Mouse (Mus musculus): ENCODE measurements around the gene Tle4. TPM values are rescaled to one million over a fixed set of nuclear protein-coding genes. Genes with fewer than 3 reads are reported as not detected.

The Tle4 gene
- total and polyA plus RNA-seq, 2 experiments from 2014 or later: 16.3 to 38.9 TPM

DNA sequence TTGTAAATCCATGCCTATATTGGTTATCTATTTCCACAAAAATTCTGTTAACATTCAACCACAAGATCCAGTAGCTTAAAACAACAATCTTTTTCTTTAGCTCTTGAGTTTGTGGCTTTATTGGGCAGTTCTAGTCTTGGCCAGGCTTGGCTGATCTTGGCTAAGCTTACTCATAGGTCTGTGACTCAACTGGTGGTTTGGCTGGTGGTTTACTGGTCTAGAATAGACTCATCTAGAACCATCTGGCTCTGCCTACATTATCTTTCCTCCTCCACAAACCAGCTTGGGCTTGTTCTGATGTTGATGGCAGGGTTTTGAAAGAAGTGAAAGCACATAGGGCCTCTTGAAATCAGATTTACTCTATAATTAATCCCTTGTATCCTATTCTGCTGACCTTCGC is 22.7 kb upstream of the Tle4 start:
- no peak overlapping the region for H3K27ac ChIP-seq
- TF ChIP-seq CTCF (IDR thresholded peaks at IDR 0.05; ENCODE audit: low read depth): no peak
- no peak for DNase-seq (ENCODE audit: low spot score)

DNA sequence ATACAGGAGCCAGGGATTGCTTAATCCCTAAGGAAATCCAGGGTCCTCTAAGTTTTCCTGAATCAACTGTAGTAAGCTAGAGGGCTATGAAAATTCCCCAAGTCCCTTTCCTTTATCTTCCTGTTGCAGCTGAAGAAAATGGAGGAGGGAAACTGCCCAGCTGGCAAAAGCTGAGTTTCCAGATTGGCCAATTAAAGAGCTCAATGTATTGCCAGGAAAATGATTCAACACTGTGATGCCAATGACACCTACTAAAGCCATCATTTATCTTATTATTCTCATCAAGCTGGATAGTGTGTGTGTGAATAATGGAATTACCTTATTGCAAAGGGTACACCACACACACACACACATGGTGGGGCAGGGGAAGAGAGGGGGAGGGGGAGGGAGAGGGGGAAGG is 22.0 kb upstream of the Tle4 start:
- Histone ChIP-seq H3K27me3 (ENCODE audit: insufficient read depth, low read length) (no peaks in the 10 kb centered on the region), H3K9ac (replicated peaks; ENCODE audit: low read length) (no peak overlapping the region), H3K4me2 (ENCODE audit: low read depth, low read length) (no peak overlapping the region), H3K27ac (no peak overlapping the region), H3K4me1 (ENCODE audit: insufficient read depth, low read length) (no peaks in the 10 kb centered on the region), H3K36me3 (ENCODE audit: insufficient read depth, low read length) (no peaks in the 10 kb centered on the region), H3K4me3 (ENCODE audit: low read length) (no peak overlapping the region), H3K9me3 (ENCODE audit: low read length) (no peaks in the 10 kb centered on the region)
- ATAC-seq: no peak
- no peak for DNase-seq (ENCODE audit: low spot score)
- TF ChIP-seq CTCF (IDR thresholded peaks at IDR 0.05; ENCODE audit: low read depth): no peak

More for the DNA sequence above, 22.7 kb upstream of the Tle4 start:
- no peak for ATAC-seq
- no peaks in the 10 kb centered on the region for H3K36me3 ChIP-seq (ENCODE audit: insufficient read depth, low read length)
- H3K9ac ChIP-seq (replicated peaks; ENCODE audit: low read length): no peak overlapping the region
- H3K4me3 ChIP-seq (ENCODE audit: low read length): no peak overlapping the region
- no peak overlapping the region for H3K4me2 ChIP-seq (ENCODE audit: low read depth, low read length)
- H3K27me3 ChIP-seq (ENCODE audit: insufficient read depth, low read length): no peaks in the 10 kb centered on the region
- WGBS: 97% methylated on average over 1 of the region's 1 CpGs
- H3K4me1 ChIP-seq (ENCODE audit: insufficient read depth, low read length): no peaks in the 10 kb centered on the region
- no peaks in the 10 kb centered on the region for H3K9me3 ChIP-seq (ENCODE audit: low read length)

DNA sequence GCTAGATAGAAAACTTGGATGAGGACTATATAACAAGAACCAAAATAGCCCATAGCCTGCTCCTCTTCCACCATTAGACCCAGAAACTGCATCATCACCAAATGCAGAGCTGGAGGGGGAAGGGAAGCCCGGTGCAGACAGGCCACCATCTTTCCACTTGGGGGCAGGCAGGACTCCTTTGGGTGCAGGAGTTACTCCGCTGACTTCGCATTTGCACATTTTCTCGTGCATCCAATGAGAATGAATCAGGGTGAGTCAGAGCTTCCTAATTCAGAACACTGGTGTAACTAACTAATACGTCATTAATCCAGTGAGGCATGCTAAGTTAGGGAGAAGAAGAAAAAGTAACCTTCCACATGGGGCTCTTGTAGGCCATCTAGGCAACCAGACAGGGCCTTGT is 17.0 kb upstream of the Tle4 start:
- DNase-seq (ENCODE audit: low spot score) (no peak), ATAC-seq (no peak)
- Histone ChIP-seq H3K9ac (replicated peaks; ENCODE audit: low read length) (no peak overlapping the region), H3K4me3 (ENCODE audit: low read length) (no peak overlapping the region), H3K9me3 (ENCODE audit: low read length) (no peaks in the 10 kb centered on the region), H3K27ac (no peak overlapping the region), H3K36me3 (ENCODE audit: insufficient read depth, low read length) (no peaks in the 10 kb centered on the region), H3K4me1 (ENCODE audit: insufficient read depth, low read length) (no peaks in the 10 kb centered on the region), H3K4me2 (ENCODE audit: low read depth, low read length) (no peak overlapping the region), H3K27me3 (ENCODE audit: insufficient read depth, low read length) (no peaks in the 10 kb centered on the region)
- TF ChIP-seq CTCF (IDR thresholded peaks at IDR 0.05; ENCODE audit: low read depth): no peak
- WGBS: 82% methylated on average over 5 of the region's 5 CpGs

DNA sequence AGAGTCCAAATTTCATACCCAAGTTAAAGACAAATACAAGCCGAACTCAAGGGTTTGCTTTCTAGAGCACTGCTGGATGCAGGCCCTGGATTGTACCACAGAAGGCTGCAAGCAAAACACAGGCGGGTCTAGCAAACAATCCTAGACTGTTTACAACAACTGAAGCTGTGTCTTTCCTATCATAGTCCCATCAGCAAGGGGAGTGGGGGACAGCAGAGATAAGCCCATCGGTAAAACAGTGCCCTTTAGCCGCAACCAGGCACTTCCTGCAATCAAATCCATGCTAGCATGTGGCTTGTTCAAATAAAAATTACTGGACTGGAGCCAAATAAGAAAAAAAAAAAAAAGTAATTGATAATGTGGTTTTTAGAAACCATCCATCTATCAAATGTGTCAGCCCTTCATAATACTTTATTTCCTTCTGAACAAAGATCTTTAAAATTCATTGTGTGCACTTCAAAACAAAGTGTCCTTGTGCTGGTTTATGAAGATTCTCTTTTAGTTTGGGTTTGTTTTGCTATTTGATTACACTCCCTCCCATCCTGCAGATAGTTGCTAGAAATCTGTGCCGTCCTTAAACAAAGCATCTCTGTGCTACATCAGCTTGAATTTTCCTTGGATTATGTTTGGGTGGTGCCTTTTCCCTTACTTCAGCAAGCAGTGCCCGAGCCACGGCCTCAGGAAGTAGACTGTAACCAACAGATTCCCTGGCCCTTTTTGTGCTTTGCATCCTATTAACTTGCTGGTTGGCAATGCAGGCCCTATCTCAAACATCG is 12.9 kb upstream of the Tle4 start:
- no peaks in the 10 kb centered on the region for H3K4me1 ChIP-seq (ENCODE audit: insufficient read depth, low read length)
- no peak overlapping the region for H3K4me2 ChIP-seq (ENCODE audit: low read depth, low read length)
- no peak for TF ChIP-seq CTCF (IDR thresholded peaks at IDR 0.05; ENCODE audit: low read depth)
- no peak for DNase-seq (ENCODE audit: low spot score)
- WGBS: 62% methylated on average over 8 of the region's 8 CpGs
- H3K9me3 ChIP-seq (ENCODE audit: low read length): no peaks in the 10 kb centered on the region
- no peak for ATAC-seq
- no peak overlapping the region for H3K4me3 ChIP-seq (ENCODE audit: low read length)
- no peak overlapping the region for H3K9ac ChIP-seq (replicated peaks; ENCODE audit: low read length)
- no peaks in the 10 kb centered on the region for H3K36me3 ChIP-seq (ENCODE audit: insufficient read depth, low read length)
- H3K27ac ChIP-seq: no peak overlapping the region
- H3K27me3 ChIP-seq (ENCODE audit: insufficient read depth, low read length): no peaks in the 10 kb centered on the region

DNA sequence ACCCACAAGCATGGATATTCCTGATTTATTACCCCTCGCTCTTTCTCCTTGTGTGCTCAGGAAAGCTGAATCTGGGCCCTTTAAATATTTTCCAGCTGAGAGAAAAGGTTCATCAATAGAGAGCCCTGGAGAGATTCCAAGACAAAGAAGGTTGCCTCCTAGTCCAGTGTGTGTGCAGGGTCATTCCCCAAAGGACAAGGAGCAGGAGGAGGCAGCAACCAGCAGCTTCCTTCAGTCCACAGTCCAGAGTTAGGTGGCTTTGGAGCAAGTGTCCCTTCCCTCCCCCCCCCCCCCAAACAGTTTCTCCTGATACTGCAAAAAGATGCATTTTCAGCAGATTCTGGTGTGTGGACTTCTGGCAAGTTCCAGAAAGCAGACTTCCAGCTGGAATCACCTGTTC is 3.0 kb upstream of the Tle4 start:
- ATAC-seq (no peak), DNase-seq (ENCODE audit: low spot score) (no peak)
- no peak overlapping the region for H3K9ac ChIP-seq (replicated peaks; ENCODE audit: low read length)
- WGBS: 90% methylated on average over 1 of the region's 1 CpGs
- H3K4me3 ChIP-seq (ENCODE audit: low read length): no peak overlapping the region
- no peak overlapping the region for H3K4me2 ChIP-seq (ENCODE audit: low read depth, low read length)
- TF ChIP-seq CTCF (IDR thresholded peaks at IDR 0.05; ENCODE audit: low read depth): no peak
- H3K9me3 ChIP-seq (ENCODE audit: low read length): no peaks in the 10 kb centered on the region
- H3K27ac ChIP-seq: no peak overlapping the region
- no peaks in the 10 kb centered on the region for H3K36me3 ChIP-seq (ENCODE audit: insufficient read depth, low read length)
- no peaks in the 10 kb centered on the region for H3K27me3 ChIP-seq (ENCODE audit: insufficient read depth, low read length)
- no peaks in the 10 kb centered on the region for H3K4me1 ChIP-seq (ENCODE audit: insufficient read depth, low read length)

DNA sequence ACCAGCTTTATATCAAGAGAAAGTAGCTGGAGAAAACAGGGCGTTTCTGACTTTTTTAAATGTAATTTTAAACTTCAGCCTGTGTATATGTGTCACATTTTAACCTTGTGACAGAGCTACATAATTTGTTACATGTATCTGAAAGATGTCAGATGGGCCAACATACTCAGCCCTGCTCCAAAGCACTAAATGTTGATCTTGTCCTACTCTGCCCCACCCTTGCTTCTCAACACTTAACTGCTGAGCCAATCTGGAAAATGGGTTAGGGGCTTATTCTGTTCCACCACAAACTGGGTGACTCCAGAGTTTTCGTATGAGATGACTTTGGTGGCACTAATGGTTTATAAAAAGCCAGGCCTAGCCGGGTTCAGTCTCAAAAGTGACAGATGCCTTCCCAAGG is 2.5 kb upstream of the Tle4 start:
- Histone ChIP-seq H3K36me3 (ENCODE audit: insufficient read depth, low read length) (no peaks in the 10 kb centered on the region), H3K9me3 (ENCODE audit: low read length) (no peaks in the 10 kb centered on the region), H3K4me3 (ENCODE audit: low read length) (no peak overlapping the region), H3K4me2 (ENCODE audit: low read depth, low read length) (no peak overlapping the region), H3K9ac (replicated peaks; ENCODE audit: low read length) (no peak overlapping the region), H3K27ac (no peak overlapping the region), H3K4me1 (ENCODE audit: insufficient read depth, low read length) (no peaks in the 10 kb centered on the region), H3K27me3 (ENCODE audit: insufficient read depth, low read length) (no peaks in the 10 kb centered on the region)
- WGBS: 89% methylated on average over 3 of the region's 3 CpGs
- no peak for TF ChIP-seq CTCF (IDR thresholded peaks at IDR 0.05; ENCODE audit: low read depth)
- no peak for ATAC-seq
- DNase-seq (ENCODE audit: low spot score): no peak

DNA sequence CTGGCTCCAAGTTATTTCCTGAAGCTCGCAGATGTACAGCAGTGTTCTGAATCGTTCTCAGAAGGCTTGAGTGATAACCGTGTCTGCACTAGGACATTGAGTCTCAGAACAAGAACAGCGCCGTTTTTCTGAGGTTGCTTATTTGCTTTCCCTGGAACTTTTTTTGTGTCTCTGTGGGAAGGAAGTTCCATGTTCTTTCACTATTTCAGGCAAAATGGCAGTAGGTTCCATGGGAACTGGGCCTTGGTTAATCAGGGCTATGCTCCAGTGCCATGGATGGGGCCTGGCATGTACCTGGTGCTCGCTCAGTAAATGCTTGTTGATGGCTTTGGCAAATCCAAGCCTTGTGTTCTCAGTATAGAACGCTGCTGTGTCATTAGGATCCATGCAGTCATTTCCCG is 2.0 kb upstream of the Tle4 start:
- Histone ChIP-seq H3K27ac (no peak overlapping the region), H3K36me3 (ENCODE audit: insufficient read depth, low read length) (no peaks in the 10 kb centered on the region), H3K9me3 (ENCODE audit: low read length) (no peaks in the 10 kb centered on the region), H3K4me1 (ENCODE audit: insufficient read depth, low read length) (no peaks in the 10 kb centered on the region), H3K4me2 (ENCODE audit: low read depth, low read length) (no peak overlapping the region), H3K9ac (replicated peaks; ENCODE audit: low read length) (no peak overlapping the region), H3K27me3 (ENCODE audit: insufficient read depth, low read length) (no peaks in the 10 kb centered on the region), H3K4me3 (ENCODE audit: low read length) (no peak overlapping the region)
- 48% methylated on average over 8 of the region's 8 CpGs for WGBS
- DNase-seq (ENCODE audit: low spot score) (peak; percentile 22), ATAC-seq (no peak)
- TF ChIP-seq CTCF (IDR thresholded peaks at IDR 0.05; ENCODE audit: low read depth): no peak
